Mouse (Mus musculus) liver, postnatal 0 days (tissue): ENCODE measurements around the gene Nipal1.

ENCODE experiments used
- CTCF ChIP-seq: sonication (generic); IDR thresholded peaks from 2 replicates; pipeline ENCODE4 v1.5.1; 2016; ENCODE audit warnings: antibody characterized with exemption, low read depth
- EP300 ChIP-seq: IDR thresholded peaks from 2 replicates; pipeline ENCODE4 v1.6.1; 2016; ENCODE audit warnings: antibody characterized with exemption, low read depth, mild to moderate bottlenecking

DNA sequence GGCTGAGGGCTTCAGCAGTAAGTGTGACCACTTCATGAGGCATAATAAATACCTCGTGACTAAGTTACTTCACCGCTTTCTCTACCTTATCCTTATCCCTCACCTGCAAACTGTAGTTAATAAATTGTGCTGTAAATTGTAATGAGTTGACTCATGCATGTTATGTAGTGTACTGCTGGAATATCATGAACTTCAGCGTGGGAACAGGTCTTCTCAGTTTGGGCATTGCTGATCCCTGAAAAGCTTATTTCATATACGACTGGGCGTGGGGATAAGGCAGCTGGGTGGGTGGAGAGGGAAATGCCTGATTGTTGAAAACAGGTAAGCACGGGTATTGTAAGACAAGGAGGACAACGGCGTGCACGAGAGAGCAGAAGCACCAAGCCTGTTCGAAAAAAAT, 599 bp upstream of the Nipal1 start:
- TF ChIP-seq EP300 (no peak), CTCF (no peak)
